Mouse (Mus musculus): ENCODE data around the gene Vil1. TPM values are rescaled to one million over a fixed set of nuclear protein-coding genes. Genes with fewer than 3 reads are reported as not detected.

Gene Vil1
- total and polyA plus RNA-seq, 3 experiments = 0.04 TPM; not detected in 1

DNA sequence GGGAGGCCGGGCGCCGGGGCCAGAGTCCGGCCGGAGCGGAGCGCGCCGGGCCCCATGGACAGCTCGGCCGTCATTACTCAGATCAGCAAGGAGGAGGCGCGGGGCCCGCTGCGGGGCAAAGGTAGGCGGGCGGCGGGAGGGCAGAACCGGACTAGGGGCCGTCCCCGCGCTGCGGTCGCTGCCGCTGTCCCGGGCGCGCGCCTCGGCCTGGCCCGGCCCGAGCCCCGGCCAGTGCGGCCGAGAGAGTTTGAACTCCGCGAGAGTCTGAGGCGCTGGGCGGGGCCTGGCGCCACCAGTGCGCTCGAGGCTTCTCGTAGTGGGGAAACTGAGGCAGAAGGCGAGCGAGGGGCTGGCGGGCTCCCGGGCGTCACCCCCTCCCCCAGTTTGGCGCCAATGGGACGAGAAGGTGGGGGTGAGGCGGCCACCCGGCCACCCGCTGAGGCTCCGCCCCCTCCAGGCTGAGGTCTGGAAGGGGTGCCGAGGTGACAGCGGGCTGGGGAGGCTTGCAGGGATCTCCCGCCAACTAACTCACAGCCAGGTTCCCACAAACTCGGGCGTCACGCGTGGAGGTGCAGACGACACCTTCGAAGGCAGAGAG lies 17.2 kb upstream of the Vil1 start (continued):
- no peak for TF ChIP-seq MYC (IDR thresholded peaks at IDR 0.05; ENCODE audit: low read depth, low read length)
- TF ChIP-seq POLR2AphosphoS5 (IDR thresholded peaks at IDR 0.05; ENCODE audit: borderline replicate concordance, low read depth, low read length) = no peak

DNA sequence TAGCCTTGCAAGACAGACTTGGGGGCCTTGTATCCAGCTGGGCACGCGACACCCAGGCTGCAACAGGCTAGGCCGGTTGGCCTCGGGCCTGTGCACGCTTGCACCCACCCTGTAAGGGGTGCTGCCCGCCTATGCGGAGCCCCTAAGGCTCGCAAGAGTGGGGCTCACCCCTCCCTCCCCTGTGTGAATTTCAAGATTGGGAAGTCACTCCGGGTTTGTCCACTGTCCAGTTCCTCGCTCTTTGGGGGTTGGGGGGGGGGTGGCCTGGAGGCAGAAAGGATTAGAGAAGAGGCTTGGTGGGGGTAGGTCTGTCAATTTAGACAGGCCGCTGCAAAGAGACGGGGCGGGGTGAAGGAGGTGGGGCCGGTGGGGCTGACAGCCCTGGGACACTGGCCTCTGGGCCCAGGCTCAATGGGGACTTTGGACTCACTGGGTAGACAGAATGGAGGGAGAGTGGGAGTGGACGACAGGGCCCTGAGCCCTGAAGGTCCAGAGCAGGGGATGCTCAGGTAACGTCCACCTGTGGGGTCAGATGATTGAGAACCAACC lies 16.7 kb upstream of the Vil1 start:
- Histone ChIP-seq H3K4me3 (ENCODE audit: control insufficient read depth in 1 of 2, insufficient read depth in 1 of 2, low read depth in 2 of 2, low read length in 2 of 2) (peak overlapping the region; percentile 78 to 85), H3K9me3 (replicated peaks; ENCODE audit: insufficient read depth, low read length) (no peaks in the 10 kb centered on the region), H3K27me3 (ENCODE audit: control insufficient read depth in 1 of 2, insufficient read depth in 2 of 2, low read length in 2 of 2) (no peaks in the 10 kb centered on the region), H3K4me1 (ENCODE audit: control insufficient read depth in 1 of 2, insufficient read depth in 2 of 2, low read length in 2 of 2) (peaks cover 0 to 17% of the 10 kb centered on the region in 2 experiments; a peak in 2 of 4 replicates), H3K9ac (ENCODE audit: control insufficient read depth, low read depth, low read length, poor library complexity, severe bottlenecking) (peak overlapping the region; percentile 98), H3K79me2 (ENCODE audit: control insufficient read depth, insufficient read depth, low read length, poor library complexity) (peaks cover 14% of the 10 kb centered on the region), H3K27ac (ENCODE audit: control insufficient read depth, low read depth, low read length) (peak overlapping the region; percentile 71), H3K36me3 (ENCODE audit: control insufficient read depth in 1 of 2, insufficient read depth in 2 of 2, low read length in 2 of 2) (peaks cover 0 to 10% of the 10 kb centered on the region in 2 experiments; a peak in 2 of 4 replicates)
- DNase-seq (ENCODE audit: low read depth, low spot score) = no peak
- no peak for TF ChIP-seq MEF2A (IDR thresholded peaks at IDR 0.05; ENCODE audit: extremely low read depth, insufficient replicate concordance, low read depth, low read length, poor library complexity, severe bottlenecking)
- TF ChIP-seq USF1 (IDR thresholded peaks at IDR 0.05; ENCODE audit: low read depth, low read length) = no peak
- TF ChIP-seq ZKSCAN1 (IDR thresholded peaks at IDR 0.05; ENCODE audit: low read depth, low read length) = no peak
- no peak for TF ChIP-seq POLR2A (IDR thresholded peaks at IDR 0.05; ENCODE audit: control insufficient read depth in 1 of 2, insufficient read depth in 1 of 2, low read depth in 1 of 2, low read length in 2 of 2, poor library complexity in 1 of 2)
- no peak for TF ChIP-seq POLR2AphosphoS5 (IDR thresholded peaks at IDR 0.05; ENCODE audit: borderline replicate concordance, low read depth, low read length)
- no peak for TF ChIP-seq KAT2A (conservative IDR thresholded peaks at IDR 0.05; ENCODE audit: low read depth, low read length)
- TF ChIP-seq MAX (IDR thresholded peaks at IDR 0.05; ENCODE audit: low read length) = no peak
- no peak for TF ChIP-seq ELF1 (IDR thresholded peaks at IDR 0.05; ENCODE audit: low read depth, low read length)
- no peak for TF ChIP-seq TAL1 (IDR thresholded peaks at IDR 0.05; ENCODE audit: low read length)
- no peak for TF ChIP-seq UBTF (IDR thresholded peaks at IDR 0.05; ENCODE audit: borderline replicate concordance, insufficient read depth, low read depth, low read length)
- no peak for TF ChIP-seq CHD2 (IDR thresholded peaks at IDR 0.05; ENCODE audit: low read length)
- no peak for TF ChIP-seq EP300 (IDR thresholded peaks at IDR 0.05; ENCODE audit: low read depth in 1 of 2, low read length in 2 of 2)
- no peak for TF ChIP-seq HCFC1 (IDR thresholded peaks at IDR 0.05; ENCODE audit: low read depth, low read length)
- TF ChIP-seq ZNF384 (IDR thresholded peaks at IDR 0.05; ENCODE audit: low read depth, low read length) = no peak
- TF ChIP-seq POLR2AphosphoS2 (IDR thresholded peaks at IDR 0.05; ENCODE audit: low read length) = no peak
- no peak for TF ChIP-seq CHD1 (IDR thresholded peaks at IDR 0.05; ENCODE audit: low read depth, low read length)
- no peak for TF ChIP-seq RCOR1 (IDR thresholded peaks at IDR 0.05; ENCODE audit: low read depth, low read length)
- no peak for TF ChIP-seq CTCF (IDR thresholded peaks at IDR 0.05 in 2 of 3, conservative IDR thresholded peaks at IDR 0.05 in 1 of 3; ENCODE audit: control insufficient read depth in 1 of 3, insufficient read depth in 1 of 3, low read depth in 2 of 3, low read length in 3 of 3, poor library complexity in 1 of 3, severe bottlenecking in 1 of 3)
- no peak for TF ChIP-seq GATA1 (IDR thresholded peaks at IDR 0.05; ENCODE audit: low read depth, low read length)

All from MEL (cell line).